Mouse (Mus musculus) liver (tissue): ENCODE results near the gene Pclo.
"Not testable (repeated sequence)": the region's sequence is repeated elsewhere in the genome, so short reads cannot be mapped to it uniquely, and the experiment has no call there.

Experiments
- DNase-seq: peaks from one replicate; pipeline ENCODE4 v3.0.0-alpha.2; 2020; ENCODE audit warnings: mixed read lengths

Gene Pclo

GRCm38 (mm10) chr5:14691995-14692394, 177.3 kb downstream of the Pclo start:
- no peak for DNase-seq

GRCm38 (mm10) chr5:14696745-14697144, 182.0 kb downstream of the Pclo start:
- DNase-seq: no peak

GRCm38 (mm10) chr5:14700900-14701299, 186.2 kb downstream of the Pclo start:
- no peak for DNase-seq

- DNase-seq: no peak
Observed at GRCm38 (mm10) chr5:14705423-14705822, 190.7 kb downstream of the Pclo start.

GRCm38 (mm10) chr5:14707311-14707710, 192.6 kb downstream of the Pclo start:
- no peak for DNase-seq

- DNase-seq: no peak
Observed at GRCm38 (mm10) chr5:14723576-14723975, 208.9 kb downstream of the Pclo start.

GRCm38 (mm10) chr5:14728676-14729253, 214.0 kb downstream of the Pclo start:
- DNase-seq: no peak

- no peak for DNase-seq
Observed at GRCm38 (mm10) chr5:14750882-14751281, 236.2 kb downstream of the Pclo start.

- DNase-seq: no peak
Observed at GRCm38 (mm10) chr5:14766686-14767085, 252.0 kb downstream of the Pclo start.

GRCm38 (mm10) chr5:14782362-14783082, 267.8 kb downstream of the Pclo start:
- DNase-seq: no peak

GRCm38 (mm10) chr5:14793891-14794290, 279.2 kb downstream of the Pclo start:
- no peak for DNase-seq

- peak; percentile 42 for DNase-seq
Observed at GRCm38 (mm10) chr5:14807136-14807535, 292.4 kb downstream of the Pclo start.

GRCm38 (mm10) chr5:14833165-14833860, 318.6 kb downstream of the Pclo start:
- no peak for DNase-seq

- DNase-seq: no peak
Observed at GRCm38 (mm10) chr5:14834155-14834991, 319.7 kb downstream of the Pclo start.

GRCm38 (mm10) chr5:14853650-14854049, 338.9 kb downstream of the Pclo start:
- DNase-seq: no peak

- DNase-seq: not testable (repeated sequence)
Observed at GRCm38 (mm10) chr5:14885291-14885690, 370.6 kb downstream of the Pclo start.

- DNase-seq: no peak
Observed at GRCm38 (mm10) chr5:14892242-14892641, 377.5 kb downstream of the Pclo start.

- DNase-seq: not testable (repeated sequence)
Observed at GRCm38 (mm10) chr5:14903539-14903938, 388.8 kb downstream of the Pclo start.
